Mouse (Mus musculus) CH12.LX (cell line): ENCODE results near the gene Ociad2. TPM values are rescaled to one million over a fixed set of nuclear protein-coding genes. Genes with fewer than 3 reads are reported as not detected.

Source experiments
- DNase-seq: peaks from one replicate; pipeline ENCODE4 v3.0.0-alpha.2; 2013; ENCODE audit errors: extremely low read depth
- H3K27ac ChIP-seq: 2 replicates; pipeline ENCODE4 v1.5.1; 2012; ENCODE audit warnings: low read depth, mild to moderate bottlenecking, control low read depth, moderate library complexity; ENCODE audit not compliant: insufficient read depth
- H3K27me3 ChIP-seq: replicated peaks from 2 replicates; pipeline ENCODE3; 2012; ENCODE audit warnings: inconsistent platforms
- H3K36me3 ChIP-seq, 2 experiments: replicated peaks in 1 of 2; 2 replicates each; pipeline versions ENCODE3 to v1.6.1; 2012; ENCODE audit warnings: inconsistent platforms in 1 of 2, low read length in 1 of 2, mild to moderate bottlenecking in 1 of 2, mixed read lengths in 1 of 2, moderate library complexity in 1 of 2; ENCODE audit not compliant: control insufficient read depth in 1 of 2, insufficient read depth in 1 of 2
- H3K4me1 ChIP-seq, 2 experiments: 2 replicates each; pipeline ENCODE4 v1.6.1; 2012; ENCODE audit warnings: inconsistent platforms in 1 of 2, moderate library complexity in 1 of 2; ENCODE audit not compliant: insufficient read depth in 2 of 2, control insufficient read depth in 1 of 2
- H3K4me2 ChIP-seq: 2 replicates; pipeline ENCODE4 v1.6.1; 2012; ENCODE audit warnings: low read depth, mild to moderate bottlenecking, control low read depth; ENCODE audit not compliant: poor library complexity, insufficient read depth, severe bottlenecking
- H3K4me3 ChIP-seq, 3 experiments: fragments of 150-350 bp in 1 of 3; sonication (generic) in 1 of 3; replicated peaks in 1 of 3; 2 replicates each; pipeline versions ENCODE3 to v1.5.1; 2011 to 2012; ENCODE audit warnings: low read depth in 2 of 3, low read length in 2 of 3, mild to moderate bottlenecking in 2 of 3, moderate library complexity in 2 of 3, control low read depth in 1 of 3, improper control_type of control experiment in 1 of 3, inconsistent platforms in 1 of 3, mixed read lengths in 1 of 3; ENCODE audit not compliant: poor library complexity in 1 of 3
- H3K79me2 ChIP-seq: replicated peaks from 2 replicates; pipeline ENCODE4 v1.6.1; 2012; ENCODE audit warnings: mild to moderate bottlenecking, moderate library complexity; ENCODE audit not compliant: control insufficient read depth, poor library complexity, insufficient read depth, severe bottlenecking; ENCODE audit errors: extremely low read depth
- H3K9ac ChIP-seq: 2 replicates; pipeline ENCODE4 v1.6.1; 2012; ENCODE audit warnings: low read depth, mild to moderate bottlenecking, control low read depth, moderate library complexity; ENCODE audit not compliant: insufficient read depth
- H3K9me3 ChIP-seq: replicated peaks from 2 replicates; pipeline ENCODE3; 2012; ENCODE audit warnings: low read length, inconsistent platforms, mixed read lengths
- BHLHE40 ChIP-seq: IDR thresholded peaks from 2 replicates; pipeline ENCODE4 v1.6.1; 2011; ENCODE audit warnings: mild to moderate bottlenecking, low read depth, low read length, improper control_type of control experiment
- CHD2 ChIP-seq: IDR thresholded peaks from 2 replicates; pipeline ENCODE4 v1.6.1; 2011; ENCODE audit warnings: low read length, improper control_type of control experiment
- JUN ChIP-seq: IDR thresholded peaks from 2 replicates; pipeline ENCODE4 v1.6.1; 2011; ENCODE audit warnings: low read depth, mild to moderate bottlenecking, low read length, improper control_type of control experiment, moderate library complexity; ENCODE audit not compliant: insufficient read depth
- KAT2A ChIP-seq: IDR thresholded peaks from 2 replicates; pipeline ENCODE4 v1.6.1; 2012; ENCODE audit warnings: low read length, improper control_type of control experiment, inconsistent platforms; ENCODE audit not compliant: insufficient replicate concordance
- MEF2A ChIP-seq: IDR thresholded peaks from 2 replicates; pipeline ENCODE4 v1.6.1; 2014; ENCODE audit warnings: low read depth, mild to moderate bottlenecking, inconsistent platforms, low read length, improper control_type of control experiment, borderline replicate concordance
- NRF1 ChIP-seq: IDR thresholded peaks from 2 replicates; pipeline ENCODE4 v1.6.1; 2014; ENCODE audit warnings: low read depth, mild to moderate bottlenecking, inconsistent platforms, low read length, improper control_type of control experiment, moderate library complexity
- POLR2AphosphoS2 ChIP-seq: IDR thresholded peaks from 2 replicates; pipeline ENCODE4 v1.6.1; 2011; ENCODE audit warnings: low read depth, low read length, improper control_type of control experiment
- TBP ChIP-seq: conservative IDR thresholded peaks from 2 replicates; pipeline ENCODE4 v1.6.1; 2011; ENCODE audit warnings: low read depth, low read length, improper control_type of control experiment
- ZKSCAN1 ChIP-seq: IDR thresholded peaks from 2 replicates; pipeline ENCODE4 v1.6.1; 2012; ENCODE audit warnings: low read depth, inconsistent platforms, low read length, improper control_type of control experiment, borderline replicate concordance
- dilution Hi-C: fragments of 300-500 bp; cut with MboI; formaldehyde crosslinking; loops from 2 replicates; pipeline ENCODE4 v1.14.3; 2020; ENCODE audit warnings: low sequenced_read_pairs; ENCODE audit not compliant: extremely low pct_unique_long_range_greater_than_20kb, extremely low pct_ligation_motif_present
- in situ Hi-C: fragments of 300-500 bp; cut with MboI; formaldehyde crosslinking; loops from 3 replicates; pipeline ENCODE4 v1.14.3; 2019; ENCODE audit warnings: low sequenced_read_pairs, low pct_ligation_motif_present, low pct_unique_long_range_greater_than_20kb, mixed read lengths
- polyA plus RNA-seq: library from polyadenylated mRNA; unstranded; fragments of >175 nt; gene quantifications from 2 replicates; pipeline ENCODE4 v1.2.1, GENCODE M21; 2012; ENCODE audit warnings: low read depth; ENCODE audit not compliant: insufficient read length
- total RNA-seq, 2 experiments: library from RNA; depleted of rRNA; stranded (reverse); fragments of 300-350 nt in 1 of 2; fragments of >200 nt in 1 of 2; gene quantifications; 2 replicates each; pipeline ENCODE4 v1.2.3; 2012 to 2014

The Ociad2 gene
- total and polyA plus RNA-seq, 3 experiments = 2.3 to 5.3 (median 4.4) TPM

- no peak for TF ChIP-seq ZKSCAN1
Measured at GRCm38 (mm10) chr5:73339779-73340722, 777 bp downstream of the Ociad2 start (continued).

- no peak overlapping the region for H3K27ac ChIP-seq
- dilution Hi-C loops = no loop called here
- in situ Hi-C loops = no loop called here
- peak overlapping the region; percentile 65 for H3K4me2 ChIP-seq
- TF ChIP-seq BHLHE40 (no peak; the same call in 1 of the 2 replicates), POLR2AphosphoS2 (no peak), TBP (no peak)
- H3K9me3 ChIP-seq = no peaks in the 10 kb centered on the region
- DNase-seq = no peak
- no peaks in the 10 kb centered on the region for H3K36me3 ChIP-seq
- peak overlapping the region in 1 of 3 experiments; percentile 65 for H3K4me3 ChIP-seq
- peaks cover 30 to 46% of the 10 kb centered on the region in 2 experiments for H3K4me1 ChIP-seq
- peak overlapping the region; percentile 73; the same call in 1 of the 2 replicates for H3K9ac ChIP-seq
- H3K79me2 ChIP-seq = no peaks in the 10 kb centered on the region
- H3K27me3 ChIP-seq = no peaks in the 10 kb centered on the region
Measured at GRCm38 (mm10) chr5:73338832-73339163, 2.0 kb downstream of the Ociad2 start.

GRCm38 (mm10) chr5:73337961-73338831 lies 2.6 kb downstream of the Ociad2 start:
- in situ Hi-C loops (no loop called here), dilution Hi-C loops (no loop called here)
- no peaks in the 10 kb centered on the region for H3K9me3 ChIP-seq
- peak overlapping the region; percentile 73 for H3K9ac ChIP-seq
- H3K27me3 ChIP-seq = no peaks in the 10 kb centered on the region
- peaks cover 30 to 43% of the 10 kb centered on the region in 2 experiments for H3K4me1 ChIP-seq
- H3K79me2 ChIP-seq = no peaks in the 10 kb centered on the region
- H3K4me2 ChIP-seq = peak overlapping the region; percentile 65
- TF ChIP-seq MEF2A (peak; percentile 13; the same call in 1 of the 2 replicates), CHD2 (peak; percentile 50), BHLHE40 (peak; percentile 63), KAT2A (no peak), JUN (no peak), NRF1 (peak; percentile 56; the same call in 1 of the 2 replicates)
- no peak for DNase-seq
- peak overlapping the region in 2 of 3 experiments; percentile 48 to 65 for H3K4me3 ChIP-seq
- H3K36me3 ChIP-seq = no peaks in the 10 kb centered on the region
- H3K27ac ChIP-seq = peak overlapping the region; percentile 22; the same call in 1 of the 2 replicates
